Mouse (Mus musculus) kidney, postnatal 36 days (tissue): Measurements from ENCODE around the gene Cacng4.
A peak's percentile ranks its signal among the peaks of the same experiment; 100 is the strongest.

Experiments
- DNase-seq, 2 experiments: peaks; one replicate each; pipeline ENCODE4 v3.0.0; 2021 to 2022; ENCODE audit warnings: mixed read lengths in 2 of 2

The Cacng4 gene

DNA sequence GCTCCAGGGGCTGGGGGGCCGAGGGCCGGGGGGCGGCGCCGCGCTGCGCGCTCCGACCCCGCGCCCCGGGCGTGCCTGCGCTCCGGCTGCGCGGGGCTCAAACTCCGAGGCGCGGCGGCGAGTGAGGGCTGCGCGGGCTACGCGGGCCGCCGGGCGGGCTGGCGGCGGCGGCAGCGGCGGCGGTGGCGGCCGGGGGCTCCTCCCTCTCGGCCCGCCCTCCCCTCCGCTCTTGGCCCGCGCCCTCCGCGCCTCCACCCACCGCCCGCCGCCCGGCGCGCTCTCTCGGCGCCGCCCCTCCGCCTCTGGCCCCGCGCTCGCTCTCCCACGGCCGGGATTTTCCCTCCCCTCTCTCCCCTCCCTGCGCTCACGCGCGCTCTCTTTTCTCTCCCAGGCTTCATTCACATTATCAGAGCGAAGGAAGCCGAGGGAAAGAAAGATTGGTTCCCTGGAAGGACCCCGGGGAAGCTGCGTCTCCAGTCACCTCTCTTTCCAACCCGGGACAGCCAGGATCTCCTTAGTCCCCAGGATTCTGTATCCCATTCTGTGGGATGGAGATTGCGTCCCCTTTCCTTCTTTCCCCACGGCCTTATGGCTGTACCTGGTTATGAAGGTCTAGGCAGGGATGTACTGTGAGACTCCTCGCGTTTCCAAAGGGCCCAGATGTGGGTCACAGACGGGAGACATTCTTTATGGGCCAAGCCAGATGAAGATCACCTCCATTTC is at the start of gene Cacng4:
Gene Cacng4 (minus strand): TSS at position 11 of the 723 bp plus-strand sequence.
- peak; percentile 19 to 47 for DNase-seq

GRCm38 (mm10) chr11:107833351-107834040 is 39.1 kb upstream of the Cacng4 start:
- no peak for DNase-seq

GRCm38 (mm10) chr11:107817196-107817595 is 22.8 kb upstream of the Cacng4 start:
- DNase-seq: peak in 1 of 2 experiments; percentile 38

- peak in 1 of 2 experiments; percentile 23 for DNase-seq
These were observed 18.7 kb upstream of the Cacng4 start for GRCm38 (mm10) chr11:107812941-107813648.

DNA sequence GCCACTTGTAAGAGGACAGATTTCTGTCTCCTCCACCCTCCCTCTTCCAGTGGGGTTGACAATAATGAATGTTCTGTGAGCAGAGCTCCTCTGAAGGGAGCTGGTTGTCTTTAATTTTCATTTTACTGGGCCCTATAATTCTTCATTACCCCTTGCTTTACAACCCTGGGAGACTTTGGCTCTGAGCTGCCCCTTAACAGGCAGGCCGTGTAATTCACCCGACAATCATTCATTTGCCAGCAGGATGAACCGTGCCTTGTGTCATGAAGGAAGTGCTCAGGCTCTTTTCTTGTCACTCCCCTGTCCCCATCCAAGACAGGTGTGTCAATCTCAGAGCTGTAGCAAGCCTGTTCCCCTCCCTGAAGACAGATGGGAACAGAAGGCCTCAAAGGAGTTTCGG is 18.1 kb upstream of the Cacng4 start:
- no peak for DNase-seq

- DNase-seq: peak in 1 of 2 experiments; percentile 59
These were observed 14.2 kb upstream of the Cacng4 start for GRCm38 (mm10) chr11:107808508-107808907.

DNA sequence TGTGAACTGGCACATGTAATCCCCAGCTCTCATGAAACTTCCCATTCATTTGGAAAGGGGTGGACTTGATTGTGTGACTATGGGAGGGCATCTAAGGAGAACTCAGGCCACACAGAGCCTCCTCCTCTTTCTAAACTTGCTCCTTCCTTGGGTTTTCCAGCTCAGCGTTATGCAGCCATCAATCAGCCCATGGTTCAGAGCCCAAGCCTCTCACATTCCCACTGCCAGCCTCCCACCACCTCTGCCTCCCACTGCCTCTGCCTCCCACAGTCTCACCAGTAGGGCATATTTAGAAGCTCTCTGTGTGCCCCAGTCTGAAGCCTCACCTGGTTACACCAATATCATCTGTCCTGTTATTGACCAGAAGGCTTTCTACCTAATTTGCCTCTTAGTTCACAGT is 11.7 kb upstream of the Cacng4 start:
- DNase-seq: no peak

- no peak for DNase-seq
These were observed 7.6 kb upstream of the Cacng4 start for GRCm38 (mm10) chr11:107801946-107802345.

GRCm38 (mm10) chr11:107799331-107799730 is 5.0 kb upstream of the Cacng4 start:
- DNase-seq: no peak

GRCm38 (mm10) chr11:107796346-107796745 is 2.0 kb upstream of the Cacng4 start:
- no peak for DNase-seq

GRCm38 (mm10) chr11:107795384-107796035 is 1.2 kb upstream of the Cacng4 start:
- DNase-seq: peak; percentile 66 to 73

DNA sequence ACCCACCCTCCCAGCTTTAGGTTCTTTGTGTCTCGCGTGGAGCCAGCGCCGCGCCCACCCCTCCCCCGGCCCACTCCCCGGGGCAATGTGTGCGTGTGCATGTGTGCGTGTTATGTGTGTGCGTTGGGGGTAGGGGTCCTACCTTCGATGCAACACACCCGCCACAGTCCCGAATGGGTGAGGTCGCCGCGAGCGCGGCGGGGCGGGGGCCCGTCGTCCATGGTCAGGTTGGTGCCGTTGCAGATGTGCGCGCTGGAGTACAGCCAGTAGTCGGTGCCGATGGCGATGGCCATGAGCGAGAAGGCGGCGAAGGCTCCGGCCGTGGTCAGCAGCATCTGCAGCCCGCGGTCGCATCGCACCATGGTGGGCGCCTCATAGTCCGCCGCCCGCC is 259 bp downstream of the Cacng4 start:
- DNase-seq: peak in 1 of 2 experiments; percentile 47

- DNase-seq: peak in 1 of 2 experiments; percentile 5
These were observed 906 bp downstream of the Cacng4 start for GRCm38 (mm10) chr11:107793200-107794102.

DNA sequence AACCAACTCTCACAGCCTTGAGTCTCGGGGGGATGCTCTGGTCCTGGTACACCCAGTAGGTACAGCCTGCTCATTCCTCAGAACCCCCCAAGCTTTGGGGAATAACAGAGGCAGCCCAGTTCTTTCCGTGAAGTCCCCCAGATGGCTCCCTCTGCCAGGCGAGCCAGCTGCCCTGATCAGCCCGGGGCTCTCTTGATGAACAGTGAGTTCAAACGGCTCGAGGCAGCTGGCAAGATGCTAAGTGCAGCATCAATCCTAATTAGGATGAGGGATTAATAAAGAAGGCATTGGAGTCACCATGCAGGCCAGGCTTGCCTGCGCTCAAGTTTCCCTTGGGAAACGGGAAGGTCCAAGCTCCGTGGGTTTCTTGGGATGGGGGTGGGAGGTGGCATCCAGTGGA is 2.2 kb downstream of the Cacng4 start:
- no peak for DNase-seq

DNA sequence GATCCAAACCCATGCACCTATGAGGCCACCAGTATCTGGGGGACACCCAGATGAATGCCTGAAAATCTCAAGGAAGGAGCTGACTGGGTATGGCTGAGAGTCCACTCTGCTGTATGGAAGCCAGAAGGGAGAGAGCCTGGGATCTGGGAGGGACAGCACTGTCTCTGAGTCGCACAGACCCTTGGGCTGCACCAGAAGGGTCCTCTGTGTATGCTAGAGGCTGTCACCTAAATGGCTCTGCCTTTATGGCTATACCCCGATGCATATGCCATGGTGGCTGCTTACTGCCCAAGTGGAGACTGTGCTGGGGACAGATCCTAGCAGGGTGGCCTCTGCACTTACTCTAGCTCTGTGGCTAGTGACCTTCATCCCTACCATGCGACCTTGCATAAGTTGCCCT is 8.6 kb downstream of the Cacng4 start:
- no peak for DNase-seq

GRCm38 (mm10) chr11:107785288-107785687 is 9.1 kb downstream of the Cacng4 start:
- no peak for DNase-seq

GRCm38 (mm10) chr11:107783861-107784754 is 10.2 kb downstream of the Cacng4 start:
- no peak for DNase-seq

DNA sequence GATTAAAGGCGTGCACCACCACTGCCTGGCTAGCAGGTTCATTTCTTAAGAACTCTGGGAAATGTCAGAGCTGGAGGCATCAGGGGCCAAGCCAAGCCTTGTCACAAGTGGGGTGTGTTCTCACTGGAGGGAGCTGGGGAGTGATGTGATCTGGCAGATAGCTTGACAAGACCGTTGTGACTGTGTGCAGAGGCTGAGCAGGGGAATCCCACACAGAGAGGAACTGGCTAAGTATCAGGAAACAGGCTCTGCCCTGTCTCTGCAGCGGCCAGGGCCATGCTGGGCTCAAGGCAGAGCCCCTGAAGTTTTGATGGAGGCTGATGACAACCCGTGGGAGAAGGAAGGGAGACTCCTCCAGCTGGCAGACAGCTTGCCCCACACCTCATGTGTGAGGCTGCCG is 11.8 kb downstream of the Cacng4 start:
- DNase-seq: no peak

DNA sequence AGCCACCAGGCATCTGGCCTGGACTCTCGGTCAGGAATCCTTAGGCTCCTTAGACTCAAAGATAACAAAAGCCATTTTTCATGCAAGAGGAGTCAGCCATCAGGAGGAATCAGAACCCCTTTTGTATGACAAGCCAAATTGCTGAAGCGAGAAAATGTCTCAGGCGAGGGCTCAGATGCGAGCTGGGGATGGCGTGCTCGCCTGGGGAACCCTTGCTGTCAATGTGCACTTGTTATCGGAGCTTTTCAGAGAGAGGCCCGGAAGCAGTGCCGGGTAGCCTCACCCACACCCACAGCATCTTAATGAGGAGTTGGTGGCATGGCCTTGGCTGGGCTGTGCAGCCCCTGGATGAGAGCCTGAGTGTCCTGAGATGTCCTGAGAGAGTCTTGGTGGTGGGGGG is 15.5 kb downstream of the Cacng4 start:
- no peak for DNase-seq

DNA sequence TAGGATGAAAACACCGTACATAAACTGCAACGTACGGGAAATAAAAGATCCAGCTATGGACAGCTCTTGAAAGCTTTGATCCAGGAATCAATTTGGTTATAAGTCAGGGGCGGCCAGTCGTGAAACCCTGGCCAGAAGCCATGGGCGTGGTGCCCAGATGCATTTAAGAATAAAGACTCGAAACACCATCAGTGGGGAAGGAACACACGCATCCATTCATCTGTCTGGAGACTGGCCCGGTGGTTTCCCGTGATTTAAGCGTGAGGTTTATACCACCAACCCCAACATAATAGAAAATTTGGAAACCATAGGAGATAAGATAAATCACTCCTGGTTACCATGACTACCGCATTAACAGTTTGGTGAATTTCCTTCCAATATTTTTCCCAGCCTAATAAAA is 16.9 kb downstream of the Cacng4 start:
- DNase-seq: peak in 1 of 2 experiments; percentile 41

- DNase-seq: no peak
These were observed 21.0 kb downstream of the Cacng4 start for GRCm38 (mm10) chr11:107773312-107773711.
